Mouse (Mus musculus): ENCODE results near the gene Lce1b.

GRCm38 (mm10) chr3:92670215-92670614, 13.5 kb upstream of the Lce1b start, which contains the start of gene Lce1a2:
- no peak for TF ChIP-seq GATA1 (IDR thresholded peaks at IDR 0.05; ENCODE audit: borderline replicate concordance, low read length)
- TF ChIP-seq CTCF (IDR thresholded peaks at IDR 0.05; ENCODE audit: low read depth, low read length), result no peak
- no peak for TF ChIP-seq GATA2 (IDR thresholded peaks at IDR 0.05; ENCODE audit: borderline replicate concordance, low read depth, low read length)

Data from G1E (cell line).